Comparison of ENCODE assay signal across 23 mouse cellular contexts in the genomic region with DNA sequence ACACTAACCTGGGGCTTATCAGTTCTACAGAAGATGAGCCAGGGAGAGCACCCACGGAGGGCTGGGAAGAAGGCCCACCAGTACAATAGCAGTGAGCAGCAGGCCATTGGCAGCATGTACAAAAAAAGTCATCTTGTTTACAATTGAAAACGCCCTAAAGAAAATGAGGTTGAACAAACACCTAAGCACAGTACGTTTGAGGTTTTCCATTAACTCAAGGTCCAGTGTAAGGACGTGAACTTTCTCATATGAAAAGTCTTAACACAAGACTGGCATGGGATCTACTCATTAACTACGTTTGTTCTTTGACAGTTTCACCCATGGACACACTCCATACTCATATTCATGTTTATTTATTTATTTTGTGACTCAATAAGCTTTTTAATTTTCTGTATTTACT.
A peak's percentile ranks its signal among the peaks of the same experiment; 100 is the strongest.
DNase-seq lines count a peak whose midpoint lies in the region; ATAC-seq and TF ChIP-seq lines count a peak whose summit lies in the region.
"Had no signal": no experiment of that assay in that cellular context is flagged by ENCODE, and none has a peak within 500 bp of the region (broad histone marks: within the 10 kb centered on the region; RNA-seq: fewer than 3 reads in every experiment).

No protein-coding gene starts in this region.

- no peak for TF ChIP-seq POLR2A in kidney, adult 2 months (IDR thresholded peaks at IDR 0.05; ENCODE audit: low read depth, low read length)

- 0 out of 2 replicates have a peak, but pooled peaks have one; percentile 42 for ATAC-seq in kidney, embryonic 16.5 days (ENCODE audit: low FRiP score, low TSS enrichment)
- ATAC-seq in midbrain, embryonic 11.5 days (ENCODE audit: low FRiP score), result no peak
- ATAC-seq in hindbrain, embryonic 11.5 days (ENCODE audit: low FRiP score), result no peak
- ATAC-seq: forebrain, embryonic 14.5 days had no signal

- H3K4me1 ChIP-seq in kidney, adult 2 months (ENCODE audit: control insufficient read depth, insufficient read depth, low read length), result peaks cover 4% of the 10 kb centered on the region; the same call in 1 of the 2 replicates
- H3K4me1 ChIP-seq in kidney, embryonic 16.5 days (ENCODE audit: insufficient read depth, low read length), result no peaks in the 10 kb centered on the region
- H3K4me1 ChIP-seq in midbrain, embryonic 11.5 days (ENCODE audit: control insufficient read depth, insufficient read depth, low read length), result no peaks in the 10 kb centered on the region
- H3K4me1 ChIP-seq in midbrain, embryonic 10.5 days, result peaks cover 4% of the 10 kb centered on the region; the same call in 1 of the 2 replicates
- no peaks in the 10 kb centered on the region for H3K4me1 ChIP-seq in hindbrain, embryonic 11.5 days (replicated peaks; ENCODE audit: control insufficient read depth, insufficient read depth, low read length)
- H3K4me1 ChIP-seq: embryonic facial prominence, embryonic 13.5 days; embryonic facial prominence, embryonic 15.5 days; forebrain, embryonic 12.5 days had no signal

- DNase-seq in kidney, adult 2 months, result peak; percentile 62
- DNase-seq in kidney, postnatal 4 days, result no peak
- no peak for DNase-seq in kidney, adult 18-20 months
- peak; percentile 51 for DNase-seq in midbrain, embryonic 11.5 days (ENCODE audit: low spot score, missing footprints)
- DNase-seq in midbrain, embryonic 10.5 days (ENCODE audit: low spot score), result no peak
- no peak for DNase-seq in hindbrain, embryonic 11.5 days (ENCODE audit: low spot score)
- DNase-seq: adrenal gland, adult 2 months; adrenal gland, postnatal 10 days; adrenal gland, postnatal 25 days; cerebellum, adult 11 months; cerebellum, adult 18-20 months; cerebellum, adult 8-10 months; cerebellum, adult 9-11 months; cerebellum, postnatal 14 days; cerebellum, postnatal 36 days; embryo, embryonic 11 days had no signal

- H3K9me3 ChIP-seq in kidney, embryonic 16.5 days (ENCODE audit: low read length), result no peaks in the 10 kb centered on the region
- no peaks in the 10 kb centered on the region; the same call in 1 of the 2 replicates for H3K9me3 ChIP-seq in midbrain, embryonic 11.5 days (ENCODE audit: control insufficient read depth, low read length)
- peaks cover 5% of the 10 kb centered on the region; the same call in 1 of the 2 replicates for H3K9me3 ChIP-seq in midbrain, embryonic 10.5 days (replicated peaks)
- H3K9me3 ChIP-seq in hindbrain, embryonic 11.5 days (ENCODE audit: control insufficient read depth, low read length), result no peaks in the 10 kb centered on the region
- H3K9me3 ChIP-seq: embryonic facial prominence, embryonic 15.5 days; forebrain, embryonic 12.5 days had no signal

- no peaks in the 10 kb centered on the region for H3K36me3 ChIP-seq in kidney, adult 2 months (ENCODE audit: control insufficient read depth, insufficient read depth, low read length)
- no peaks in the 10 kb centered on the region for H3K36me3 ChIP-seq in kidney, embryonic 16.5 days (ENCODE audit: insufficient read depth, low read length)
- no peaks in the 10 kb centered on the region for H3K36me3 ChIP-seq in midbrain, embryonic 11.5 days (ENCODE audit: control insufficient read depth, insufficient read depth, low read length)
- H3K36me3 ChIP-seq in midbrain, embryonic 10.5 days, result peaks cover 6% of the 10 kb centered on the region; the same call in 1 of the 2 replicates
- H3K36me3 ChIP-seq in hindbrain, embryonic 11.5 days (ENCODE audit: control insufficient read depth, insufficient read depth, low read length), result no peaks in the 10 kb centered on the region
- H3K36me3 ChIP-seq: embryonic facial prominence, embryonic 13.5 days; embryonic facial prominence, embryonic 15.5 days; forebrain, embryonic 12.5 days had no signal

- no peak overlapping the region for H3K9ac ChIP-seq in kidney, embryonic 16.5 days (replicated peaks; ENCODE audit: low read length)
- no peak overlapping the region for H3K9ac ChIP-seq in midbrain, embryonic 11.5 days (ENCODE audit: low read length)
- H3K9ac ChIP-seq in hindbrain, embryonic 11.5 days (ENCODE audit: low read depth, low read length), result no peak overlapping the region
- H3K9ac ChIP-seq: embryonic facial prominence, embryonic 13.5 days; embryonic facial prominence, embryonic 15.5 days; forebrain, embryonic 12.5 days had no signal

- no peak overlapping the region for H3K4me3 ChIP-seq in kidney, adult 2 months (ENCODE audit: insufficient read depth, low read depth, low read length)
- H3K4me3 ChIP-seq in kidney, embryonic 16.5 days (ENCODE audit: low read length), result no peak overlapping the region
- H3K4me3 ChIP-seq in midbrain, embryonic 11.5 days (ENCODE audit: low read depth, low read length), result no peak overlapping the region
- H3K4me3 ChIP-seq in midbrain, embryonic 10.5 days, result no peak overlapping the region
- H3K4me3 ChIP-seq in hindbrain, embryonic 11.5 days (ENCODE audit: low read depth, low read length), result no peak overlapping the region
- H3K4me3 ChIP-seq: embryonic facial prominence, embryonic 13.5 days; embryonic facial prominence, embryonic 15.5 days; erythroblast, embryonic 14.5 days; forebrain, embryonic 10.5 days; forebrain, embryonic 12.5 days had no signal

- no peak overlapping the region for H3K4me2 ChIP-seq in kidney, embryonic 16.5 days (replicated peaks; ENCODE audit: low read depth, low read length)
- no peak overlapping the region for H3K4me2 ChIP-seq in midbrain, embryonic 11.5 days
- H3K4me2 ChIP-seq in hindbrain, embryonic 11.5 days (replicated peaks; ENCODE audit: low read depth, low read length), result no peak overlapping the region
- H3K4me2 ChIP-seq: embryonic facial prominence, embryonic 13.5 days; embryonic facial prominence, embryonic 15.5 days; forebrain, embryonic 12.5 days had no signal

- TF ChIP-seq CTCF in kidney, adult 2 months (conservative IDR thresholded peaks at IDR 0.05; ENCODE audit: insufficient read depth, insufficient read length, low read depth, low read length), result no peak

- WGBS in kidney, adult 2 months, result 43% methylated on average over 5 of the region's 5 CpGs
- 74% methylated on average over 5 of the region's 5 CpGs for WGBS in kidney, embryonic 16.5 days
- 87% methylated on average over 5 of the region's 5 CpGs for WGBS in midbrain, embryonic 11.5 days
- 83% methylated on average over 5 of the region's 5 CpGs for WGBS in midbrain, embryonic 10.5 days
- WGBS in hindbrain, embryonic 11.5 days, result 77% methylated on average over 5 of the region's 5 CpGs

- H3K27me3 ChIP-seq in kidney, adult 2 months (replicated peaks; ENCODE audit: control insufficient read depth, insufficient read depth, low read length), result no peaks in the 10 kb centered on the region
- no peaks in the 10 kb centered on the region for H3K27me3 ChIP-seq in kidney, embryonic 16.5 days (ENCODE audit: insufficient read depth, low read length)
- no peaks in the 10 kb centered on the region for H3K27me3 ChIP-seq in midbrain, embryonic 11.5 days (ENCODE audit: control insufficient read depth, insufficient read depth, low read length)
- no peaks in the 10 kb centered on the region for H3K27me3 ChIP-seq in midbrain, embryonic 10.5 days (ENCODE audit: low read depth, poor library complexity, severe bottlenecking)
- no peaks in the 10 kb centered on the region for H3K27me3 ChIP-seq in hindbrain, embryonic 11.5 days (ENCODE audit: control insufficient read depth, insufficient read depth, low read length)
- H3K27me3 ChIP-seq: embryonic facial prominence, embryonic 13.5 days; embryonic facial prominence, embryonic 15.5 days; forebrain, embryonic 12.5 days had no signal

- H3K27ac ChIP-seq in kidney, adult 2 months (ENCODE audit: insufficient read depth, low read depth, low read length), result peak overlapping the region; percentile 43; the same call in 1 of the 2 replicates
- no peak overlapping the region for H3K27ac ChIP-seq in kidney, embryonic 16.5 days (ENCODE audit: low read length)
- no peak overlapping the region for H3K27ac ChIP-seq in midbrain, embryonic 11.5 days (ENCODE audit: low read depth, low read length)
- H3K27ac ChIP-seq in midbrain, embryonic 10.5 days (replicated peaks), result no peak overlapping the region
- H3K27ac ChIP-seq in hindbrain, embryonic 11.5 days (ENCODE audit: low read depth, low read length), result no peak overlapping the region
- H3K27ac ChIP-seq: embryonic facial prominence, embryonic 13.5 days; embryonic facial prominence, embryonic 15.5 days; forebrain, embryonic 10.5 days; forebrain, embryonic 12.5 days had no signal

Comparison
In these comparisons a context has a peak if more than half of its experiments do, and no peak if none do; other contexts are left out.
1. DNase-seq: peak in kidney, adult 2 months (single experiment) and midbrain, embryonic 11.5 days (single experiment); none in kidney, postnatal 4 days (0 of 2), kidney, adult 18-20 months (single experiment), midbrain, embryonic 10.5 days (single experiment) and hindbrain, embryonic 11.5 days (single experiment).